Mouse (Mus musculus) layer of hippocampus, postnatal 36 days (tissue): ENCODE results near the gene Olfr399. TPM values are rescaled to one million over a fixed set of nuclear protein-coding genes. Genes with fewer than 3 reads are reported as not detected.

Experiments
- DNase-seq, 2 experiments: peaks; one replicate each; pipeline ENCODE4 v3.0.0; 2022
- total RNA-seq, 2 experiments: library from RNA; stranded (reverse); gene quantifications; 2 replicates each; pipeline ENCODE4 v1.2.3; 2021

Gene Olfr399
- total RNA-seq: not detected

DNA sequence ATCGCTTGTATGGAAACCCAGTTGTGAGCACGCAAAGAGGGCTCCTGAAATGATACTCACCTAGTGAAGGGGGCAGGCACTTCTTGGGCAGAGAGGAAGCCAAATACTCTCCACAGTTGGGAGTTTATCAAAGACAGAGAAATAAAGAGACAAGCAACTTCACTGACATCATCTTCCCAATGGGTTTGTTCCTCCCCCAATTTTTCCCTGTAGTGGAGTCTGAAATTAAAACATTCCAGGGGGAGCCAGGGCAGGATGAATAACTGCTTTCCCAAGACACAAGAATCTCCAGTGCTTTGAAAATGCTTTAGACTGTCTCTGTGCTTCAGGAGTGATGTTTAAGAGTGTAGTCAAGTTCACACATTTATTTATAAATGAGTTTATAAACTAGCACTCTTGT lies at the start of gene Olfr399, which contains the start of gene Olfr139:
TSS of gene Olfr399 (minus strand) at position 165 of the 400 bp plus-strand sequence.
TSS of gene Olfr139 (minus strand) at position 101 of the 400 bp plus-strand sequence.
- no peak for DNase-seq

DNA sequence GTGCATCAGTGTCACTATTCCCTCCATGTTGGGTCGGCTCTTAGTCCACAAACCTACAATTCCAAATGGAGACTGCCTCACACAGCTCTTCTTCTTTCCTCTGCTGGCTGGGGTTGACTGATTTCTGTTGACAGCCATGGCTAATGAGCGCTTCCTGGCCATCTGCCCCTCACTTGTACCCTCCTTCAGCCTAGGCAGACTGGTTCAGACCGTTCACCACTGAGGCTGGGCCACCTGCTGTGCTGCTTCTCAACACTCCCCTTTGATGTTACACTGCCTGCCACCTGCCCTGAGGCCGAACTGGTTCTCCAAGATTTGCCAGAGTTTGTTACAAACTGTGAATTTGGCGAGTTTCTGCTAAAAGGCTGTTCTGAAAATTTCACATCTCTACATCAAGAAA lies 48.7 kb upstream of the Olfr399 start:
- no peak for DNase-seq

DNA sequence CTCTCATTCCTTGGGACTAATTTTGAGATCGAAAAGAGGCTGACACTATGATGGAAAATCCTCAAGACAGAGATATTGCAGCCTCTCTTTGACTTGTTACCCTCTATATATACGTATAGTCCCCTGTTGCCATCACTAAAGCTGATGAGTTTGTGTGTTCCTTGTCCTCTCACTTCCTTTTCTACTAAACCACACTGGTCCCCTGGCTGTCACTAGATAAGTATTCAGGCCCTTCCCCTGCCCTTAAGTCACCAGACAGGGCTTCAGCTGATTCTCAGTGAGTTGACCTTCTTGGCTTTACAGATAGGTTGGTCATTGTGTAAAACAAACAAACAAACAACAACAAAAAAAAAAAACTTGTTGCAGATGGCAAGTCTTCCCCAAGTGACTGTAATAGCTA lies 45.1 kb upstream of the Olfr399 start:
- no peak for DNase-seq

DNA sequence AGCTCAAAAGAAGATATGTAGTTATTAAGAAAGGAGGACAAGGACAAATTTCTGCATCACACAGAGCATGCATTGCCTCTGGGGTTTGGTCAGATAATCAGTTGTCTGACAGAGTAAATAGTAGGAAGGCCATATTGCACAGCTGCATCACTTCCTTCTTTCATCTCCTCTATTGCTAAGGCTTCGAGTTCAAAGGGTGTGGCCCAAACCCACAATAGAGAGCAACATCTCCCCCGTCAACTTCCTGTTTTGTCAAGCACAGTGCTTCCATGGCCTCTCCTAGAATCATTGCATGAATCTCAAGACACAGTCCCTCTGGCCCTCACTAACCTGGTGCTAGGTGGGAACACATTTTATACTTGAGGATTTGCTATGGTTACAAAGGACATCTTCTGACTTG lies 44.3 kb upstream of the Olfr399 start:
- DNase-seq: no peak

DNA sequence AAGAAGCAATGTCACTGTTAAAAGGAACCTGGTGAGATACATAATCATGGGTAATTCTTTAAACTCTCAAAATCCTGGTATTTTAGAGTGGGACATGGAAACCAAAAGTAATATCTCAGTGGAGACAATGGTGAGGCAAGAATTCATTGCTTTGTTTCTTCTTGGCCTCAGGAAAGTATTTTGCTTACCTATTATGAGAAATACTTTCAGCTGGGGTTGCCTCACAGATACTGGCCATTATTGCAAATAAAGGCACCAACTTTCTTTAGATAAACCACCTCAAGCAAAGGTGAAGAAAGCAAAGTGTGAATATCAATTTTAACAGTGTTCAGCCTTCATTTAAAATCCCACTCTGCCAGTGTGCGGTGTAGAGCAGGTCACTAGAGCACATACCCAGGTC lies 13.2 kb upstream of the Olfr399 start, which contains the start of gene Zfp616:
TSS of gene Zfp616 (plus strand) at position 301 of the 400 bp plus-strand sequence.
- DNase-seq: no peak

DNA sequence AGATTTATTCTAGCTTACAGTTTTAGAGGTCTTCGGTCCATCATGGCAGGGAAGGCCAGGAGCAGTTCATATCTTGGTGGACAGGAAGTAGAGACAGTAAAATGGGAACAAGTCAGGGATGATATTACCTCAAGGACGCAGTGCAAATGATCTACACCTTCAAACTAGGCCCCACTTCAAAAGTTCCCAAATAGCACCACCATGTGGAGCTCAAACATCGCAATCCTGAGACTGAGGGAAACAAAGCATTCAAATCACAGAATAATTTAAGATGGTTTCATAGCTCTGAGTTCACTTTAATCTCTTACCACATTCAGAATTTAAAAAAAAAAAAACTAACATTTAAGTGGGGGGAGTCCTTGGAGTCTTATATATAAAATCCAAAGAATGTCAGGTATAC lies 5.1 kb downstream of the Olfr399 start:
- DNase-seq: no peak

Other genes with a start within 250 kb of the Olfr399 start
- gene Olfr392, start 239.6 kb downstream of the Olfr399 start, total RNA-seq: not detected
- not detected for gene Olfr393, start 205.2 kb downstream of the Olfr399 start, total RNA-seq
- gene Olfr394, start 165.8 kb downstream of the Olfr399 start, total RNA-seq: not detected
- not detected for gene Olfr395, start 147.3 kb downstream of the Olfr399 start, total RNA-seq
- not detected for gene Olfr23, start 119.9 kb downstream of the Olfr399 start, total RNA-seq
- gene Olfr397, start 95.8 kb downstream of the Olfr399 start, total RNA-seq: not detected
- gene Olfr398, start 66.2 kb downstream of the Olfr399 start, total RNA-seq: not detected
- not detected for gene Olfr139, start 64 bp downstream of the Olfr399 start, total RNA-seq
- not detected for gene Zfp616, start 13.3 kb upstream of the Olfr399 start, total RNA-seq
- not detected for gene Olfr401, start 57.1 kb upstream of the Olfr399 start, total RNA-seq
- not detected for gene Olfr402, start 96.9 kb upstream of the Olfr399 start, total RNA-seq
- not detected for gene Olfr403, start 129.6 kb upstream of the Olfr399 start, total RNA-seq
- not detected for gene Olfr43, start 154.8 kb upstream of the Olfr399 start, total RNA-seq
- gene Olfr406, start 203.2 kb upstream of the Olfr399 start, total RNA-seq: not detected
- not detected for gene Olfr59, start 227.1 kb upstream of the Olfr399 start, total RNA-seq